ENCODE assay signal across 19 mouse cellular contexts in the genomic region with DNA sequence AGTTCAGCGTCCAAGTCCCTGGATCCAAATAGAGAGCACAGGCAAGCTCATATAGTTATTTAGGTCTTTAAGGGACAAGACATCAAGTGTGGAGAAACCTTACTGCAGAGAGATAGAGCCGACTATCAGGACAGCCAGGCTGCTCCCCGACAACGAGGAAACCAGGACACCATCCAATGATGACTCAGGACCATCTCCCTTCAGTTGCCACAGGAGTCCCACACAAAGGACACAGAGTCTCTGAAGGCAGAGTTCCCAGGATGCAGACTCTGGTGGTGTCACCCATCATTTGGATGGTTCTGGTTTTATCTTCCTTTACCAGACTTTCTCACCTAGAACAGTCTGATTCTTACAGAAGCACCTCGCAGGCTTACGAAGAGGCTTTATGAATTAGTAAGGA.
DNase-seq lines count a peak whose midpoint lies in the region; ATAC-seq and TF ChIP-seq lines count a peak whose summit lies in the region.
"Had no signal": no experiment of that assay in that cellular context is flagged by ENCODE, and none has a peak within 500 bp of the region (broad histone marks: within the 10 kb centered on the region; RNA-seq: fewer than 3 reads in every experiment).

No protein-coding gene starts in this region.

- intact Hi-C loops in left cerebral cortex, adult 2 months (cut with DNase I), result no loop called here

- no peak for TF ChIP-seq CTCF in left cerebral cortex, adult 2 months (IDR thresholded peaks at IDR 0.05)

- H3K4me3 ChIP-seq in left cerebral cortex, adult 2 months, result no peak overlapping the region
- H3K4me3 ChIP-seq: forebrain, embryonic 10.5 days; forebrain, embryonic 13.5 days; hindbrain, embryonic 12.5 days; hindbrain, embryonic 15.5 days had no signal

- no peak for DNase-seq in frontal cortex, postnatal 10 days (ENCODE audit: low spot score in 2 of 2)
- DNase-seq in layer of hippocampus, adult 18-20 months (ENCODE audit: low spot score in 2 of 2), result peak; percentile 29 to 53
- DNase-seq in layer of hippocampus, postnatal 25 days (ENCODE audit: extremely low spot score in 1 of 2, low spot score in 1 of 2), result no peak
- DNase-seq in left cerebral cortex, adult 2 months (ENCODE audit: extremely low spot score in 1 of 2, low spot score in 2 of 2), result no peak
- DNase-seq in left cerebral cortex, adult 11 months (ENCODE audit: low spot score), result no peak
- no peak for DNase-seq in cerebellum, postnatal 36 days
- DNase-seq: adrenal gland, adult 8-10 months; adrenal gland, postnatal 25 days; cerebellum, adult 18-20 months; cerebellum, adult 9-10 months; cerebellum, postnatal 25 days; gastrocnemius, postnatal 25 days had no signal

- H3K27ac ChIP-seq in left cerebral cortex, adult 2 months, result peak overlapping the region; percentile 78; the same call in 1 of the 2 replicates
- H3K27ac ChIP-seq: forebrain, embryonic 10.5 days; forebrain, embryonic 13.5 days; hindbrain, embryonic 12.5 days; hindbrain, embryonic 15.5 days had no signal

- ATAC-seq in frontal cortex, adult (ENCODE audit: low TSS enrichment), result peak; percentile 72
- ATAC-seq: activated CD4-positive, CD25-positive, alpha-beta regulatory T cell, adult 4 months; forebrain, embryonic 13.5 days; forebrain, embryonic 16.5 days had no signal

Comparison
In these comparisons a context has a peak if more than half of its experiments do, and no peak if none do; other contexts are left out.
1. DNase-seq: peak in layer of hippocampus, adult 18-20 months (2 of 2); none in frontal cortex, postnatal 10 days (0 of 2), layer of hippocampus, postnatal 25 days (0 of 2), left cerebral cortex, adult 2 months (0 of 2), left cerebral cortex, adult 11 months (single experiment) and cerebellum, postnatal 36 days (0 of 2).